Mouse (Mus musculus) ES-E14 (cell line): ENCODE measurements around the gene Ugt1a10.
"Not testable (repeated sequence)": the region's sequence is repeated elsewhere in the genome, so short reads cannot be mapped to it uniquely, and the experiment has no call there.

Experiments
- HCFC1 ChIP-seq: IDR thresholded peaks from 2 replicates; pipeline ENCODE4 v1.6.1; 2012; ENCODE audit warnings: low read length, inconsistent platforms, borderline replicate concordance; ENCODE audit not compliant: insufficient read depth
- MAFK ChIP-seq: IDR thresholded peaks from 2 replicates; pipeline ENCODE4 v1.6.1; 2014; ENCODE audit warnings: mild to moderate bottlenecking, low read depth, low read length, inconsistent platforms; ENCODE audit not compliant: insufficient read depth
- ZC3H11A ChIP-seq: IDR thresholded peaks from 2 replicates; pipeline ENCODE4 v1.6.1; 2012; ENCODE audit warnings: low read depth, mild to moderate bottlenecking, inconsistent platforms, low read length, borderline replicate concordance
- ZNF384 ChIP-seq: IDR thresholded peaks from 2 replicates; pipeline ENCODE4 v1.6.1; 2012; ENCODE audit warnings: low read depth, low read length, inconsistent platforms

- TF ChIP-seq ZC3H11A, MAFK, HCFC1, ZNF384: not testable (repeated sequence)
These were observed 73.9 kb downstream of the Ugt1a10 start for GRCm38 (mm10) chr1:88129091-88129490.
